Mouse (Mus musculus) heart, adult 9 months (tissue): ENCODE data around the gene Snx8.
"Not testable (repeated sequence)": the region's sequence is repeated elsewhere in the genome, so short reads cannot be mapped to it uniquely, and the experiment has no call there.

Source experiments
- DNase-seq, 2 experiments: peaks; one replicate each; pipeline ENCODE4 v3.0.0; 2022; ENCODE audit warnings: low spot score in 2 of 2

The Snx8 gene

DNA sequence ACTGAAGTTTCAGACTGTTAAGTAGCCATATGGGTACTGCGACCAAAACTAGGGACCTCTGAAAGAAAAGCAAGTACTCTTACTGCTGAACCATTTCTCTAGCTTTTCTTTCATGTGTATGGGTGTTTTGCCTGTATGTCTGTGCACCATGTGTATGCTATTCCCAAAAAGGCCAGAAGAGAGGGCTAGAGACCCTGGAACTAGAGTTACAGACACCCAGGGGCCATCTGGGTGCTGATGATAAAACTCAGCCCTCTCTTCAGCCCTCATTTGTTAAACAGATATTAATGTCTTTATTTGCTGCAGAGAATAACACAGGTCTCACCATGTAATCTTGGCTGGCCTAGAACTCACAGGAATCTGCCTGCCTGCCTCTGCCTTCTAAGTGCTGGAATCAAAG, 4.6 kb downstream of the Snx8 start:
- DNase-seq, result no peak

- DNase-seq, result no peak
Measured at GRCm38 (mm10) chr5:140383559-140383958, 5.5 kb downstream of the Snx8 start.

DNA sequence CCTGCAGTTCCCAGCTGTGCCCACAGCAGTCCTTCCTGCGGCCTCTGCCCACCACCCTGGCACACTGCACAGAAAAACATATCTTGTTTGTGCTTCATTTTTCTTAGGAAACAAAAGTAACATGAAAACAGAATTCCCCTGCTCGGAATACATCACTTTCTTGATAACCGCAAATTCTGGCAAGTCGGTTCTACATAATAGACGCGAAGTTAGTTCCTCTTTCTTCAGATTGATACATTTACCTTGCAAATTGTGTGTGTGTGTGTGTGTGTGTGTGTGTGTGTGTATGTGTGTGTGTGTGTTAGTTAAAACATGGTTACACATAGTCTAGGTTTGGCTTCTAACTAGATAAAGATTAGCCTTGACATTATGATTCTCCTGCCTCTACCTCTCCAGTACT, 6.4 kb downstream of the Snx8 start:
- DNase-seq, result no peak

DNA sequence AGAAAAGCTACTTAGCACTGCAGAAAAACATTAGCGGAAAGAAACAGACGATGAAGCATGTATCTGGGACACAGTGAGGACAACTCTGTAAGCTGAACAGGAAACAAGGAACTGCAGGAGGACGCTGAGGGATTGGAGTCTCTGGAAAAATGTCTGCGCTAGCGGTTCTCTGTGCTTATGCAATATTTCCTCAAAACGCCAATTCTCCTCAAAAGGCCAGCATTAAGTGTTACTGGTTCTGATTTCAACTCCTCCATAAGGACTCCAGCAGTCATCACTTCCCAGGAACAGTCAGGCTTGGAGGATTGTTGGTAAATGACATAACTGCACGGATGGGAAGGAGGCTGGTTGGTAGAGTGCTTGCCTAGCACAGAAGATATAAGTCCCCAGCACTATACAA, 7.9 kb downstream of the Snx8 start:
- DNase-seq, result peak in 1 of 2 experiments; percentile 17

DNA sequence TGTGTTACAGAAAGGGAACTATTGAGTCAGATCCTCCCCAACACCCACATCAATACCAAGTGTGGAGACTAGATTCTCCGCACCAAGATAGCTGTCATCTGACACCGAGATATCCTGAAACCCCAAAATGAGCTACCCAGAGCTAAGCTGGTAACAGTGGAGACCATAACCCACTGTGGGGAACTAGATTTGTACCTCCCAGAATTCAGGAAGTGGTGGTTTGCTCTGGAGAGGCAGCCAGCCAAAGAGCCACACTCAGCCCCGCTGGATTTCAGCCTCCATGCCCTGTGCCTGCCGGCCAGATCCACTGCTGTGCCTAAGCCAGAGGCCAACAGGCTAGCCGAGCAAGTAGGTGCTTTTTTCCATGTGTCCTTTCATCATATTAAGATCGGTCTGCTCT, 9.8 kb downstream of the Snx8 start:
- DNase-seq, result peak in 1 of 2 experiments; percentile 37

GRCm38 (mm10) chr5:140378121-140378853, 10.8 kb downstream of the Snx8 start:
- no peak for DNase-seq

DNA sequence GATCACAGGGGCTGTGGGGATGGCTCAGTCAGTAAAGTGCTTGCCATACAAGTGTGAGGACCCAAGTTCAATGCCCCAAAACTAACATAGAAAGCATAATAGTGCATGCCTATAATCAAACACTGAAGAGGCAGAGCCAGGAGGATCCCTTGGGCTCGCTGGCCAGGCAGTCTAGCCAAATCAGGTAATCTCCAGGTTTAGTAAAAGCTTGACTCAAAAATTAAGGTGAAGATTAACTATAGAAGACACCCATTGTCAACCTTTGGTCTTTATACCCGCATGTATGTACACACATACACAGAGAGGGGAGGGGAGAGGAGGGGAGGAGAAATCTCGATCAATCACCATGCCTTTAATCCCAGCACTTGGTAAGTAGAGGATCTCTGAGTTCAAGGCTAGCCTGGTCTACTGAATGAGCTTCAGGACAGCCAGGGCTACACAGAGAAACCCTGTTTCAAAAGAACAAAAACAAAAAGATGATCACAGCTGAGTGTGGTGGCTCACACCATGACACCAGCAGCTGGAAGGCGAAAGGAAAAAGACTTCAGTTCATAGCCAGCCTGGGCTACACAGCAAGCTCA, 13.7 kb downstream of the Snx8 start:
- no peak for DNase-seq

DNA sequence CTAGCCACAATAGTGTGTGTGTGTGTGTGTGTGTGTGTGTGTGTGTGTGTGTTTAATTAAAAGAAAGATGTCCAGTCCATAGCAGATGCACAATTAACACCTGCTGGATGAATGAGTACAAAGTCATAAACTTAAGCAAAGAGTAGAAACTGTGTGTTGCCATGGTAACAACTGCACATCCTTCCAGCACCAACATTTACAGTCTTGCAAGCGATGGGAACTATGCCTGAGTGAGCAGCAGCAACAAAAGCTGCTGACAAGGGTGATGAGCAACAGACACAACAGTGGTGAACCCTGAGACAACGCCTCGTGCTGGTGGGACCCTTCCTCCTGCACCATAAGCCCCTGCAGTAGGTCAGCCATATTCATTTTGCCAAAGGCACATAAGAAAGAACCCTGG, 14.8 kb downstream of the Snx8 start:
- DNase-seq, result no peak

DNA sequence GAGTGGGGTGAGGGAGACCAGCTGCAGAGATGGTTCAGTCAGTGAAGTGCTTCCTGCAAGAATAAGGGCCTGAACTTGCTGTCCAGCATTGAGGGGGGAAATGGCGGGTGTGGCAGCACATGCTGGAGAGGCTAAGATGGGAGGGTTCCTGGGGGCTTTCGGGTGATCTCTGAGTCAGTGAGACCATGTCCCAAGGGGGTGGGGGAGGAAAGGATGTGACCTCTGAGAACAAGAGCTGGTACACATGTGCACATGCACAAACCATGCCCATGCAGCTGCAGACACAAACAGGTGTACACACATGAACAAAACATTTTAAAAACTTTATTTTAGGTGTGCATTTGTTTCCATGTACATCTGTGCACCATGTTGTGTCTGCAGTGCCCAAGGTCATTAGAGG, 15.4 kb downstream of the Snx8 start:
- DNase-seq, result no peak

- no peak for DNase-seq
Measured at GRCm38 (mm10) chr5:140371671-140372070, 17.4 kb downstream of the Snx8 start.

DNA sequence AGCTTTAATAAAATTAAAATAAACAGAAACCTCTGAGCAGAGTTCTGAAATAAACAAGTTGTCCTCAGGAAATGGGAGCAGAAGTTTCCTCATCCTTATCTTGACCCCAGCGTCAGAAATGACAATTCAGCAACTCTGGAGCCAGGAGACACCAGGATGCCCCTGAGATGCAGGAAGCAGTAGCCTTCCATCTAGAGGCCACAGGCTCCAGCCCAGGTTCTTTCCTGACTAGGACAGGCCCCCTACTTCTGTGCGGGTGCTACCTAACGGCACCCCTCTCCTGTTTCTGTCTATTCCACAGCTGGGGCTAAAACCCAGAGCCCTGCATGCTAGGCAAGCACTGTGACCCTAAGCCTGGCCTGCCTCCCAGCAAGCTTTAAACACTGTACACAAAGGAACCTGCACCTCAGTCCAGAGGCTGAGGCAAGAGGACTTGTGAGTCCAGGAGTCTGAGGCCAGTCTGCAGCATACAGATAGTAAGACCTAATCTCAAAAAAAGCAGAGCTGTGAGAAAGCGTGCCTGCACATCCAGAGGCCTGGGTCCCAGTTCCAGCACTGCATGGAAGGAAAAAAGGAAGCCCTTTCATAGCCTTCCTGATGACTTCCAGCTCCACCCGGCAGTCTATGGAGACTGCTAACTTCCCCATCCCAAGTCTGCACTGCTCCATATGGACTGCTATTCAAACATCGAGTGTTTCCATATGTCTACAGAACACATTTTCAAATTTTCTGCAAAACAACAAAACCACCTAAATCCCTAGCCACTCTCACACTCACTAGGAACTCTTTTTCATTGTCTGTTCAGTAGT, 18.4 kb downstream of the Snx8 start:
- DNase-seq, result peak; percentile 36 to 47

DNA sequence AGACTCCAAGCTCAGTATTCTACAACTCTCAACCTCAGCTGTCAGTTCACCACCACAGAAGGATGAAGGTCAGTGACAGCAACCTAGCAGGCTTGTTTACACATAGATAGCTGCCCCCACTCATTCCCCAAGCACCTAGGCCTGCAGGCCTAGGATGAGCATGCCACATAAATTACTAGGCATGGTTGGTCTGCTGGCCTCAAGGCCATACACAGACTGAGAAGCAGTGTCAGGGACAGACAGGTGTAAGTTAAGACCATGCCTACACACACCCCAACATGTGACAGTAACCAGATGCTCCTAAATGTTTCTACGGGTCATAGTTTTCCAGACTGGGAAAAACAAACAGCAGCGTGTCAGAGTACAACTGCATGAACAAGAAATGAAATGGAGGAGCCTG, 19.6 kb downstream of the Snx8 start:
- no peak for DNase-seq

- no peak for DNase-seq
Measured at GRCm38 (mm10) chr5:140368926-140369325, 20.1 kb downstream of the Snx8 start.

GRCm38 (mm10) chr5:140368126-140368525, 20.9 kb downstream of the Snx8 start:
- not testable (repeated sequence) for DNase-seq

DNA sequence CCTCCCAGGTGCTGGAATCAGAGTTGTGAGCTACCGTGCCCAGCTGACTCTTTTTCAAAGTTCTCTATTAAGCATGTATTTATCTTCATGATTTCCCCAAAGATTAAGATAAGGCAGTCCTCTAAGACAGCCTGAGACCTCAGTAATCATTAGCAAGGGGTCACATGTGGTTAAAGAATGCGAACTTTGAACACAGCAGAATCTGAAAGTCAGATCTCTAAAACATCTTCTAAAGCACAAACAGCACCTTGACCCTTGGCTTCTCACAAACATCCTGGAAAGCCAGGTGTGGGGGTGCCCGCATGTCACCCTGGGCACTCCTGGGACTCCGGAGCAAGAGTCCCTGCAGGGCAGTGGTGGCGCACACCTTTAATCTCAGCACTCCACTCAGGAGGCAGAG, 24.6 kb downstream of the Snx8 start:
- DNase-seq, result no peak

DNA sequence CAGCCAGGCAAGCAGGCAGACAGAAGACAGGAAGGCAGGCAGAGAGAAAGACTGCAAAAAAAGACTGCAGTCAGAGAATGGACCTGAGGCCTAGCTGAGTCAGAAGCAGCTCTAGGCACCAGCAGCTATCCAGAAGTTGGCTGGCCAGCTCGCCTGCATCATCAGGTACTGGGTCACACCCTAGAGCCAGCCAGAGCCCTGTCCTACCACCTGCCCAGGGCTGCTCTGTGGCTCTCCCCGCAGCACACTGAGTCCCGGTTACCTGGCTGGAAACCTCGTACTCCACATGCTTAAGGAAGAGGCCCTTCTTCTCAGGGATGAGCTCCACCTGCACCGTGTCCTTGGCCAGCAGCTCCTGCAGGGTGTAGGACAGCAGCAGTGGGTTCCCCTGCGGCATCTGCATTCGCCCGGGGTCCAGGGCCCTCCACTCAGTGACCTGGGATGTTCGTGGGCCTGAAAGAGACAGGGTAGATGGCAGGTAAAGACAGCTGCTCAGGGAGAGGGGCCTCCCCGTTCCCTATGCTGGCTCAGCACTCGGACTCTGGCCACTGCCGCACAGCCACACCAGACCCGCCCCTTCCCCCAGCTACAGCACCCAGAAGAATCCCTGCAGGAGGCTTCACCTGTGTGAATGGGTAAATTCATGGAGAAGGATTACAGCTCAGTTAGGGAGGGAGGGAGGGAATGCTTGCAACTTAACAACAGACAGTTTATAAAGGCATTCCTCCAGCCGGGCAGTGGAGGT, 29.0 kb downstream of the Snx8 start:
- DNase-seq, result no peak

DNA sequence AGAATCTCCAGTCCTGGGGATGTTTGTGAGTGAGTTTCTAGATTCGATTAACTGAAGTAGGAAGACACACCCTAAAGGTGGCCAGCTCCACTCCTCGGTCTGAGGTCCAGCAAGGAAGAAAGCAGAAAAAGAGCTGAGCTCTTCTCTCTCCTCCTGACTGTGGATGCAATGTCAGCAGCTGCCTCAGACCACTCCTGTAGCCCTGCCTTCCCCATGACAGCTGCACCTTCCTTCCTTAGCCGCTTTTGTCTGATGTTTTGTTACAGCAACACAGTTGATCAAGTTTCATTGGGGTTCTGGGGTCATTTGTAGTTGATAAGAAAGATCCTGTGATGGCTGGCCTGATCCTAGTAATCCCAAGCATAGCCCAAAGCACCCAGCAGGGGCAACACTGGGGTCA, 31.6 kb downstream of the Snx8 start:
- no peak for DNase-seq

- DNase-seq, result no peak
Measured at GRCm38 (mm10) chr5:140355934-140356333, 33.1 kb downstream of the Snx8 start.

DNA sequence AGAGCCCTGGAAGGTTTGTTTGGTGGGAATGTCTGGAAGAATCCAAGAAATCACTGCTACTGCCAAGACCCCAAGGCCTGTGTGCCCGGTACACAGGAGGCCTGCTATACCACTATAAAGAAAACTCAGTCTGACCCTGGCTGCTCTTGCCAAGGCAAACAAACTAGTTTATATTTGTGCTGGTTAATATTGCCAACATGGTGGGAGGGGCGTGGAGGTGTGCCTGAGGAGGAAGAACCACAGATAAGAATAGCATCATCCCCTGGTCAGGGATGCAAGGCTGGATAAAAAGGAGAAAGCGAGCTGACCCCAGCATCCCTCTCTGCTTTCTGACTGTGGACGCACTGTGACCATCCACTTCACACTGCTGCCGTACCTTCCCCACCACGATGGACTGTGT, 36.7 kb downstream of the Snx8 start:
- no peak for DNase-seq

DNA sequence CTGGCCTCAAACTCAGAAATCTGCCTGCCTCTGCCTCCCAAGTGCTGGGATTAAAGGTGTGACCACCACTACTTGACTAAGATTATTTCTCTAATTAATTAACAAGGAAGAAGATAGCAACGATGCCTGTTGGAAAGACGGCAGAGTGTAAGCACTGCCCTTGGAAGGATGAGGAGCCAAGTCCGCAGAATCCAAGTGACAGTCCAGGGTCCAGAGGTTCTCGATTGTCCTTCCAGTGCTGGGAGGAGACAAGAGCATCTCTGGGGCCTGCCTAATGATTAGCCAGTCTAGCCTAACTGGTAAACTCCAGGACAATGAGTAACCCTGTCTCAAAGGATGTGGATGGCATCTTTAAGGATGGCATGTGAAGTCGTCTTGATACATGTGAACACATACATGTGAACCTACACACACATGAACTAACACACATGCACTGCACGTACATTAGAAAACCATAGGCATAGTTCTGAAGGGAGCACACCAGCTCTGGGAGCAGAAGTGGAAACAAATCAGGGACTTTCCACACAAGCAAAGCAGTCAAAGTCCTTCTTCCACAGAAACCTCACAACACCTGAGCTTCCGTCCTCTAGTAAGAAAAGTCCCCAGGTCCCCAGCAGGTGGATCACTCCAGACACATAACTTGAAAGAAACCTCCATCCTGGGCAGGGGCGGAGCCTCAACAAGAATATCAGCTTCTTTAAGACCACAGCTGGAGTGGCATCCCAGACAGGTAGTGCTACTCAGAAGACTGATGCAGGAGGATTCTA, 38.1 kb downstream of the Snx8 start:
- DNase-seq, result no peak

DNA sequence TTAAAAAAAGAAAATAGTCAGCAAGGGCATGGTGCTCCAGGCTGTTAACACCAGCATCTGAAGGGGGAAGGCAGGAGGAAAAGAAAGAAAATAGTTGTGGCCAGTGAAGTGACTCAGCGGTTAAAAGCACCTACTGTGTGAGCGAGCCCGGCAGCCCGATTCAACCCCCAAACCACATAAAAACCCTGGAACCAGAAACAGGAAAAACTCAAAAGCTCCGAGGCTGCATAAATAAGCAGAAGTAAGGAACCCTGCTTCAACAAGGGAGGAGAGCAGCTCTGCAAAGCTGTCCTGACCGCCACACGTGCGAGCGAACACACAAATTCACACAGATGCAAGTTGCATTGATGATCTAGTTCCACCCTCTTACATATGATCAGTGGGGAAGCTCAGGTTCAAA, 39.2 kb downstream of the Snx8 start:
- DNase-seq, result no peak
